Mouse (Mus musculus): ENCODE measurements around the gene Grap2.
"Not testable (repeated sequence)": the region's sequence is repeated elsewhere in the genome, so short reads cannot be mapped to it uniquely, and the experiment has no call there.

The Grap2 gene

DNA sequence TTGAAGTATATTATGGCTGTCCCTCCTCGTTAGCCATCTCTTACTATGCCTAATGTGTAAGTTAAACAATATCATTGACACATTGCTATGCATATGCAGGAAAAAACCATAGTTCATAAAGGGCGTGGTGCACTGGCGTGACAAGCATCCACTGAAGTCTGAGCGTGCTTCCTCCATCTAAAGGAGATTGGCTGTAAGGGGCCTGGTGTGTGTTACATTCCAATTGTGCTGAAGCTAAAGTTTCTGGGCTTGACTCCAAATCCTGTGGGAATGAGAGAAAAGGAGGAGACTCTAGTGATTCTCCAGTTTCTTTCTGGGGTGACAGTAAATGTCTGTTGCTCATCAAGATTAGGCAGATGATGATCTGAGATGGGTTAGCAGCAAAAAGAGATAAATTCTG, 4.7 kb upstream of the Grap2 start:
- no peak for DNase-seq

DNA sequence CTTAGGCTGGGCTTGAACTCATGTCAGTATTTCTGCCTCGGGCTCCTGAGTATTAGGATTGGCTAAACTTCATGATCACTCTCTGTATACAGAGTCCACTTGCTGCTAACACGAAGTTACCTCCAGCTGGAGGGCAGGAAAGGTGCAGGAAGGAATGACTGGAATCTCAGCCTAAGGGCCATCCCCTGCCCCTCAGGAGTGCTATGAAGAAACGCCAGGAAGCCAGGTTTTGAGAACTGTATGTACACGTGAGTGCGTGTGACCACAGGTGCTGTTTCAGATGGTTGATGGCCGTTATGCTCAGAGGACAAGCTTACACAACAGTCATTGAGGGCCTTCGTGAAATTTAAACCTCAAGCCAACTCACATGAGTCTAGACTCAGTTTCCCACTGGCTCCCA, 3.2 kb upstream of the Grap2 start:
- no peak for DNase-seq

DNA sequence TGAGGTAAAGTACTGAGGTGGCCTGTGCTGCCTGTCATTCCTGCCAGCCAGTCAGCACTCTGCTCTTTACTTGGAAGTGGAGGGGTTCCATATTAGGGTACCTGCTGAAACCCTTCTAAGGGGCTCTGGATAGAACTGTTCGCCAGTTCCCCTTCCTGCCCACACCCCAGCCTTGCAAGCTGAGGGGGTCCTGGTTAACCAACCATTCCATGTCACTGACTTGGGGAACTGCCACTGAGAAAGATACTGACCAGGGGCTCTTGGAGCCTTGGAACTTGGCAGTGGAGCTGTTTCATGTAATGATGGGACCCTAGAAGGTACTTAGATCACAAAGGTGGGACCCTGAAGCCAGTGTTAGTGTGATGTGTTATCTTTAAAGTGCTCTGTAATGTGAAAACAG, 2.2 kb upstream of the Grap2 start:
- DNase-seq: no peak

DNA sequence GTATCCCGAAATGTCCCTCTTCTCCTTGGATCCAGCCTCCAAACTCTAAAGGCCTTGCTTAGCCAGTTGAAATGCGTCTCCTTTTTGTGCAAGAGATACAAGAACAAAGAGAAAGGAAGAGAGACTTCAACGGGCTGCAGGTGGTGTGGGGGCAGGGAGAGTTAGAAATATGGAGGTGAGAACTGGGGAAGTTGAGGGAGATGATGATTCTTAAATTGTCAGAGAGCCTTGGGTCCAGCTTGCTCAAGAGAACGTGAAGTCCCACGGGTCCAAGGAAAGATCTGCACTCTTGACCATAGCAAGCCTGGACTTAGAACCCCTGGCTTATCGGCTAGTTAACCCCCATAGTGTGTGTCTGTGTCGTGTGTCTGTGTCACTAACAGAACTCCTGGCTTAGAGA, 783 bp upstream of the Grap2 start:
- no peak for DNase-seq

DNA sequence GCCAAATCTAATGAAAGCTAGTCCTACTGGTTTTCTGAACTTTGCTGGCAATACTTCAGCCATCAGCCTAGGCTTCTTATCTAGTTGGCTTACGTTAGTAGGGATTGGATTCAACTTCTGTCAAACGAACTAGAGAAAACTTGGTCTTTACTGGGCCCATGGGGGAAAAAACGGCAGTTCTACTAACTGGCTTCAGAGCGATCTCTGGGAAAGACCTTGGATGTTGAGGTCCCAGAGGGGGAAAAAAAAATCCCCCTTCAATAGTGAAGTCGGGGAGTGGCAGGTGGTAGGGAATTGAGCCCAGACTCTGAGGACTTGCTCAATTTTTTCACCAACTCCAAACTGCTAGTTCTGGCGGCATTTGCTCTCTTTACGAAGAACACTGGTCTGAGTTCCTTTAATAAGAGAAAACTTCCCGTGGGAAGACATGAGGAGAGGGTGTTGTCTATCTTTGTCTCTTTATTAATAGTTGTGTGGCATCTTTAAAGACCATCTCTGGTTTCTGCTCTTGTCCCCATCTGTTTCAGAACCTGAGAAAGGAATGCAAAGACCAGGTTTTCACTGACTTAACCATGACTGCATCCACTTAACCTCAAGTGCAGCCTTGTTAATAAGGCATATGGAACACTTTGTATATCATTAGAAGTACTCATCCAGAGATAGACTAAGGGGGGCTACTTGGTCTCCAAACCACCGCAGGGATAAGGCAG, 572 bp downstream of the Grap2 start:
- DNase-seq: no peak

DNA sequence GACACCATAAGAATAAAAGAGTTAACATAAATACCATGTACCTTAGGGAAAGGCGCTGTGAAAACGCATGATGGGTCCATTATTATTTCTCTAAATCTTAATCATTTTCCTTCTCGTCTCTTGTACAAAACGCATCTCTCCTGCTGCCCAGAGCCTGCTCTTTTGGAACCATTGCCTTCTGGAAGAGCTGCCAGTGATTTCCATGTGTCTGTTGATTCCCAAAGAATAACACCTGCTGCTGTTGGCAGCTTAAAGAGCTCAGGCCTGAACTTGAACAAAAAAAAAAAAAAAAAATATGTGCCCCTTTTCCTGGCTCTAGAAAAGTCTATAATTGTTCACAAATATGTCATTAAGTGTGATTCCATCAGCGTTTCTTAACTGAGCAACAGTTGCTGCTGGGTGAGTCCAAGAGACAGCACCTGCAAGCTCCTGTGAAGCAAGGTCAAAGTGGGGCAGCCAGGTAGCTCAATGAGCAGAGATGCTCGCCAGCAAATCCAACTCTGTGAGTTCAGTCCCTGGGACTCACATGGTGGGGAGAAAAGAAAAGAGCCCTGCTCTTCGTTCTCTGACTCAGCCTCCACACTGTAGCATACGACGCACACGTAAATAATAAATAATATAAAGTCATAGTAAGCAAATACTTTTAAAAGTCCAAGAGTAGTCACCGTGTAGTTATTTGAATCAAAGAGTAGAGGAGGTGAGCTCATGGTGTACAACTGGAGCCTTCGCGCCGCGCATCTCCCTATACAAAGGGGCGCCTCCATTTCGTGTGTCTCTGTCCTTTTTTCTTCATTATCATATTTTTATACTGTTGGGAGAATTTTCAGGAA, 2.0 kb downstream of the Grap2 start:
- no peak for DNase-seq

DNA sequence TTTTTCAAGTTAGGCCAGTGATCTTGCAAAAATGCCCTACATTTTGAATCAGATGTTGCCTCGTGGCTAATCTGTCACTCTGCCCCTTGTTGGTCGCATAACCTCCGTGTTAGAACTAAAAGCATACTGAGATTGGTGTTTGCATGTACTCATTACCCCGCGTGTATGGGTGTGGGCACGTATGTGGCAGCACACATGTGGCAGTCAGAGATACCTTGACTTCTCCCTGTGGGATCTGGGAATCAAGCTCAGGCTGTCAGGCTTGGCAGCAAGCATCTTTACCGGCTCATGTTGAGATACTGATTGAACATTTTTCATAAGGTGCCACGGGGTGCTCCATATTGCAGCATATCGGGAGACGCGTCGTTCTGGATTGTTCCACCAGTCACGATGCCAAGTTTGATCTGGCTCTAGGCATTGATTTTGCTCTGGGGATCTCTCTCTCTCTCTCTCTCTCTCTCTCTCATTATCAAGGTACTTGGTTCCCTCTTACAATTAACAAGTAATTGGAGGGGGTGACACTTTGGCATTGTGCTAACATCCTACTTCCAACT, 3.5 kb downstream of the Grap2 start:
- DNase-seq: no peak

DNA sequence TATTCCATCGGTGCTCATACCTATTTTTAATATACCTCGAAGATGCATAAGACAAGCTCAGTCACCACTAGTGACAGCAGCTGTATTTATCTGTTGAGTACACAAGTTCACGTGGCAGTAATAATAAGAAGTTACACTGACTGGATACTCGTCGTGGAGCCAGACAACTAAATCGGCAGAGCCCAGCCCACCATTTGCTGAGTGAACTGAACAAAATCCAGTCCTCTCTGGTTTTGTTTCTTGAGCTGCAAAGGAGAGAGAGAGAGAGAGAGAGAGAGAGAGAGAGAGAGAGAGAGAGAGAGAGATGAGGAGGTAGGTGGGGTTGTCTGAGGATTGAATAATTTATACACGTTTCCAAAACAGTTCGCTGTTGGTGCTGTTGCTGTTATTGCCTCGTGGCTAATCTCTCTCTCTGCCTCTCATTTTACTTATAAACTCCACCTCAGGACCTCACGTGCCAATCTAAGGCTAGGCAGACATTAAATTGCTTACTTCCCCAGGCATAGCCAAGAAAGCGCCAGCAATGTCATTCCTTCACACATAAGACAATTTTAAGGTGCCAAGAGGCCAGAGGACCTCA, 4.1 kb downstream of the Grap2 start:
- DNase-seq: no peak

DNA sequence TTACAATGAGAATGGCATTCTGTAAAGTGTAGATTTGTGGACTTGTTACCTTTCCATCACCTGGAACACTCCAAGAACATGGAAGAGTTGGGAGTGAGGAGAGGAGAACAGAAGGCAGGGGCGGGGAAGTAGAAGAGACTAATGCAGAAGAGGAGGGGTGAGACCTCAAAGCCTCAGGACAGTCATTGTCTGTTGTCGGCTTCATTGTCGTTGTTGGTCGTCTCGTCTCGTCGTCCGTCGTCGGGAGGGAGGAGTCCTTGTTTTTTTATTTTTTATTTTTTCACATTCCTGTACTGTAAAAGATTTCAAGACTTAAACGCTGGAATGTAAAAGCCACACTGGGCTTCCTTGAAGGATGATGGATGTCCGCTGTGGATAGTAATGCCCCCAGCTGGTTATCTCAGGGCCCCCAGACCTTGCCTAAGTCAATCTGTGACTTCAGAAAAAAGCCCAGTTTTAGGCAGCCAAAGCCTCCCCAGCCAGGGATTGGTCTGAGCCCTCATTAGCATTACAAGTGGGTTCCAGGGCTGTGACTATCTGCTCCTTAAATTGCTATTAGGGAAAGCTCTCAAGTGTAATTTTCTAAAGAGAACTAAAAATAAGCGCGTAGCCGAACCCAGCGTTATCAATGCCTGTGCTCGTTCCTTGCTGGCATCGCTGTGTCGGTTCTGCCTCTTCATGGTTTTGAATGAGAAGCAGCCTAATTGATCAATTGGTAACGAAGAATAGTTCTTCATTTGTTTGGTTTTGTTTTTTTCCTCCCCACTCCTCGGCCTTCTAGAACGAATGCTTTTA, 5.0 kb downstream of the Grap2 start:
- DNase-seq: no peak

DNA sequence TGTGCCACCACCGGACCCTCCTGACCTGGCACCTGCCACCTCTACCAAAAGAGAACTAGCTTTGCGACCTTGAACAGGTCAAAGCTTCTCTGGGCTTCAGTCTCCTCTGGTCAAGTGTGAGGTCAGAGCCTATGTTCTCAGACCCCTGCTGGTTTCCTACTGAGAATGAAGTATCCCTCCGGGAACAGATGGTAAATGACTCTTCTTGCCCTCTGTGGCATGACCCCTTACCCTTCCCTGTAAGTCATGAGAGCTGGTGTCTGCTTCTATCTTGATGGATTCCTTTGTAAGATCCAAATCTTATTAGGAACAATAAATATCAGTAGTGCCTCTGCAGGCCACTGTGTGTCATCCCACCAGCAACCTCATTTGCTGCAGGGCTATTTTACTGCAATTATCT, 6.7 kb downstream of the Grap2 start:
- no peak for DNase-seq

DNA sequence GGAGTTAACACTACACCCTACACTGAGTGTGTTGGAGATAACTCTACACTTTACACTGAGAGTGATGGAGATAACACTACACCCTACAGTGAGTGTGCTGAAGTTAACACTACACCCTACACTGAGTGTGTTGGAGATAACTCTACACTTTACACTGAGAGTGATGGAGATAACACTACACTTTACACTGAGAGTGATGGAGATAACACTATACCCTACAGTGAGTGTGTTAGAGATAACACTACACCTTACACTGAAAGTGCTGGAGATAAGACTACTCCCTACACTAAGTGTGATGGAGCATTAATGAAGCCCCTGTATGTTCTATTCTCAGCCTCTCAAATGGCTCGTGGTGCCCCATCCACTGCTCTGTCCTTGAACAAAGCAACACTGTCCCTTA, 8.2 kb downstream of the Grap2 start:
- not testable (repeated sequence) for DNase-seq

DNA sequence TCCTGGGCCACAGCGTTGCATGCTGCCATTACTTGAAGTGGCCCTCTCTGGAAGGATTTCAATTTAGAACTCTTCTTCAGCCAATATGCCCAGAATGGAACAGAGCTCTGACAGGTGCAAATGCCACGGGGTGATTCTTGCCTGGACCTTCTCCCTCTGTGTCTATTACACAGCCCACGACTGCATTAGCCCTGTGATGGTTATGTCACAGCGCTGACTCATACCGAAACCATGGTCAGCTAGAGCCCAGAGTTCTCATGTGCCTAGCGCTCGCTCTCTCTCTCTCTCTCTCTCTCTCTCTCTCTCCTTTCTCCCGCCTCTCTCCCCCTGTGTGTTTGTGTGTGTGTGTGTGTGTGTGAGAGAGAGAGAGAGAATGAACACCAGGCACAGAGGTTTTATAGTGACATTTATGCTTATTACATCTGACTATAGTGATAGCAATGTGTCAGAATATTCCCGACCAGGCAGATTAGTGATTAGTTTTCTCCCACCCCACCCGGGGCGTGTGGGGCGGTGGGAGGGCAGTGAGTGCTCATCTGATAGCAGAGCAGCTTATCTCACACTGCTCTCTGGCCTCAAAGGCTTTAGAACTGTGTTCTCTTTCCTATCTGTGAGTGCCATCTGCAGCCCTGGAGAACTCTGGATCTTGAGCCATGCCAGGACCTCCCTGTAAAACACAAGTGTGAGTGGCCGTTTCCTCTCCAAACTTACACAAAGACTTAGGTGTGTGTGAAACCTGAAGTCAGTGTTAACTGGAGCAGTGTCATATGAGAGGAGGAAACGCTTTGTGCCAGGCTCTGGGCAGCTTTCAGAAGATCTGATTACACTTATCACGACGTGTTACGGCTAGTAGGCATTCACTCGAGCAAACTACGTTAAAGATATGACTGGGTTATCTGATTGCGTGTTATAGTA, 10.4 kb downstream of the Grap2 start:
- no peak for DNase-seq

DNA sequence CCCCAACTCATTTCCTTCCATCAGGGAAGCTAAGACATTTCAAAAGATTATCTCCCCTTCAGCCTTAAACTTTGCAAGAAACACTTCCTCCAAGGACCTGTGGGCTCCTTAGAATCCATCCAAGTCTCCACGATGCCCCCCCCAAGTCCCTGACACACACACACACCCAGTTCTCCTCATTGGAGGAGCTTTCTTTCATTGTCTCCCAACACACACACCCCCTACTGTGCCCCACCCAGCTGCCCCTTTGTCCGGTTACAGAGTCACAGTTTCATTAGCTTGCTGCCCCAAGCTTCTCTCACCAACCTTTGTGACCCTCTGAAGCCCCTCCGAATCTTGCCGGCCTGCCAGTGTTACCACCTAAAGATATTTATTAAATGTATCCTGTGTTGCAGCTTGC, 13.9 kb downstream of the Grap2 start:
- DNase-seq: no peak

DNA sequence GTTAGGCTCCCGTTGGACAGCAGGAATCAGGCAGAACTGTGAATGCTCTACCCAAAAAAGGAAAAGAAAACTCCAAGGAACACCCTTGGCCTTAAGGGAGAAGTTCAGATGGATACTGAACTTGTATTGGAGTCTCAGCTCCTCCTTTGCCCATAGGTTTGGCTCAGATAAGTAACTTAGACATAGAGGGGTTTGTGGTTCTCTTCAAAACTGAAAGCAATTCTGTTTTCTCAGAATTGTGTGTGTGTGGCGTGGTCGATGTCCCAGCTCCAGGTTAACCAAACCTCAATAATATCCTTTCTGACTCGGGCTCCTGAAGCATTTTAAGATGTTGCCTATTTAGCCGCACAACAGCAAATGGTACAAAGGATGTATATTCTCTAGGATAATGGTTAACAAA, 18.2 kb downstream of the Grap2 start:
- DNase-seq: no peak

DNA sequence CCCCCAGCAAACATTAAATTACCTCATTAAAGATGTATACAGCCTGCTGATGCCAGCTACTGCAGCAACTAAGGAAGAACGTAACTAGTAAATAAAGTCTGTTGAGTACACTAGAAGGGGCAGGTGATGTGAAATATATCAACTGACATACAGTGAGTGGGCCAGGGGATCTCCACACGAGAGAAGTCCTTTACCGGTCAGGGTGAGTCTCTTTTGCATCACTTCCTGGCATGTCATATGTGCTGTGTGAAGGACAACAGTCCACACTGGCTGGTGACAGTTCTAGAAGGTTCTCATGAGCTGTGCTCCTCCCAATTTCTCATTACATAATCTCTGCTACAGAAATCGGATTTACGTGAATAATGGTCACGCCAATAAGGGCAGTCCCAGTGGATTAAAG, 20.3 kb downstream of the Grap2 start:
- no peak for DNase-seq

DNA sequence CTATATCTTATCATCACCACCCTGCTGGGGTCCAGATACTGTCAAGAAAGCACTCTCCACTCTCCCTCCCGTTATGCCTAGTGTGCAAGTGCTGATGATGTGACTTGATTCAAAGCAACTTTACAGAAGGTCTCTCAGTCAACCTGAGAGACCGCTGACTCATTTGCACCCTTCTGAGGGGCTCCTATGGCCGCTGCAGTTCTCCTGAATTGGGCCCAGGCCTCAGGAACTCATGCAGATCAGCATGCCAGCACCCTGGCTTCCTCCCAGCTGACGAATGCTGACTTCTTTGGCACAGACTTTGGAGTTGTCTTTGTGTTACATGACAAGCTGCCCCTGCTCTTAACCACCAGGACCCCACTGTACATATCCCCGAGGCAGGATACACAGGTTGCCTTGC, 21.5 kb downstream of the Grap2 start:
- no peak for DNase-seq

DNA sequence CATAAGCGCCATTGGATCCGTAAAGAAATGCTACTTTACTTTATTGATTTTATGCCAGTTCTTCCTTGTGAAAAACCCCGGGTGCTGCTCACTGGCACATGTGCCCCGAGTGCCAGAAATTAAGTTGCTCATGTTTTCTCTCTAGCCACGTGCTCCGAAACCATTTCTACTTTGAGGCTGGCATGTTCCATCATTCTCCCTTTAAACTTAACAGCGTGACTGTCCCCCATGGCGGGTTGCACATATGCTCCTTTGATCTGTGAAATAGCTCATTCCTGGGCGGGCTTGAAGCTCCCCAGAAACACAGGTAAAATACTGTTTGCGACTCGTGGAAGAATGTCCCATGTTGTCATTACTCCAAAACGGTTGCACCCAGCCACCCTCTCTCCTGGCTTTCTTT, 26.4 kb downstream of the Grap2 start:
- no peak for DNase-seq

DNA sequence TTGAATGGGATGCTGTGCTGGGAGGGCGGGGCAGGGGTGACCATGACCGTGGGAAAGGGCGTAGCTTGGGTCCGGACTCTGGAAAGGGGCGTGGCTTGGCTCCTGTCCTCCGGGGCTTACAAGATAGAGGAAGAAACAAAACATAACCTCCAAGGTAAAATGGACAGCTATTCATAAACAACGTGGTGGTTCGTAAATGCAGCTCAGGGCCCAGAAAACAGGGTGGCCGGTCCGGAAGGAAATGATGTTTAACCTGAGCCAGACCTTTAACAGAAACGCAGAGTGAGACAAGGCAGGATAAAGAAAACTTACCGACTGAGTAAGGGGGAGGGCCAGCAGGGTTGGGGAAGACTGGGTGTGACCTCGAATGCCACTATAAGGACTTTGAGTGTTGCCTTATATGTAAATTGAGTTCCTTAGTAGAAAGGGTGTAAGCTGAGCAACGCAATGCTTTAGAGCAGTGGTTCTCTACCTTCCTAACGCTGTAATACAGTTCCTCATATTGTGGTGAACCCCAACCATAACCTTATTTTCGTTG, 26.9 kb downstream of the Grap2 start:
- no peak for DNase-seq

DNA sequence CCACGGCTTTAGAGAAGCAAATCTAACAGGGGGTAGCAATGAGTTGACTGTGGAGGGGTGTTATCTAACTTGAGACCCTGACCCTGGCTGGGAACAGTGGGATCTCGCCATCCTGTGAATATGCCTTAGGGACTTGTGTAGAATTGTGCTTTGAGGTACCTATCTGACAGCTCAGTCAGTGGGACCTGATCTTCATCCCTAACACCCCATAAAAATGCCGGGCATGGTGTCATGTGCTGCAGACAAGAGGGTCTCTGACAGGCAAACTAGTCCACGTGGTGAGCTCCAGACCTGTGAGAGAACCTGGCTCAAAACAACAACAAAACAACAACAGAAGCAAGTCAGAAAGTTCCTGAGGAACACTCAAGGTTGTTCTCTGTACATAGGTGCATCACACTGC, 27.4 kb downstream of the Grap2 start:
- DNase-seq: no peak

DNA sequence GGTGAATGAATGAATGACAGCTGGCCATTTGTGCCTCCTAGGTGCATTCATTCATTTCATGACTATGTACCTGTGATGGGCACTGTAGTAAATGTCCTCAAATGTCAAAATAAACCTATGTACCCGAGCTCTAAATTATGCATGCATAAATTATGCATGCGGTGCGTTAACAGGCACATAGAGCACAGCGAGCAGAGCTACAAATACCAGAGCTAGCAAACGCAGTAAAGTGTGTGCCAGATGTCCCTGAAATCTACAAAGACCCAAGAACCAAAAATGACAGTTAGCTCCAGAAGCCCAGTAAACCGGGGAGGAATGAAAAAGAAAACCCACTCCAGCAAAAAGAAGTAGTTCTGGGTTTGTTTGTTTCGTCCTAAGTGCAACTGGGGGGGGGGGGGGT, 29.1 kb downstream of the Grap2 start:
- no peak for DNase-seq

DNA sequence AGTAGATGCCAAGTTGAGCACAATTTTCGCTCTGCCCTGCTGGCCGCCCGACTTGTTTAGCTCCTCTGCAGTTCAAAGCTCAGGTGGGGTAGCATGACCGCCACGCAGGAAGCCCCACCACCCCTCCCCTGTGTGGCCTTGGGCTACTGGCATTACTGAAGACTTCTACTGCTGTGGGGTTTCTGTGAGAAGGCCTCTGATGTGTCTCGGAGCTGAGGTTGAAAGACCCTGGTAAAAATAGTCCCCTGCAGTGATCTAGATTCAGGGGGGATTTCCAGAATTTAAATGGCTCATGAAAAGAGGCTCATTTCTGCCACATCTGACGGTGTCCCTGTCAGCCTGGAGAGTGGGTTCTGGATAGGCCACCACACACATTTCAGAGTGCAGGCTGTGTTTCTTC, 30.1 kb downstream of the Grap2 start:
- no peak for DNase-seq

DNA sequence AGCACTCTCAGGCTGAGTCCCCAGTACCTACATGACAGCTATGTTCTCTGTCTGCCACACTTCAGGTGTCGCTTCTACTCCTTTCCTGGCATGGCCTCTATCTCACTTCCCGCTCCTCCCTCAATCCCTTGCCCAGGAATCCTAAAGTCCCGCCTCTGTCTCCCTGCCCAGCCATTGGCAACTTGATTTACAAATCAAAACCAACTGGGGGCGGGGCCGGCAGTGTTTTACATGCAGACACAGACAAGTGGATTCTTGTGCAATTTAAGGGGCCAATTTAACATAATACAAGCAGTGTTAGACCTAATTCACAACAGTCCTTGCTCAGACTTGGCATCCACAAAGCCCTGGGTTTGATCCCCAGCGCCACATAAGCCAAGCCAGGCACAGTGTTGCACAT, 31.6 kb downstream of the Grap2 start:
- DNase-seq: no peak
